Mouse (Mus musculus): ENCODE data around the gene Atf3.

- TF ChIP-seq CTCF (IDR thresholded peaks at IDR 0.05; ENCODE audit: control insufficient read depth, insufficient read depth, insufficient replicate concordance, low read depth, low read length) (no peak), POLR2A (IDR thresholded peaks at IDR 0.05; ENCODE audit: control insufficient read depth, low read depth, low read length) (no peak)
These were observed 26.0 kb upstream of the Atf3 start for GRCm38 (mm10) chr1:191243855-191244254.

Measured in testis, adult 2 months (tissue).